Mouse (Mus musculus) myocyte (in vitro differentiated cells): ENCODE results near the gene Tctn1.

Experiments used
- CEBPB ChIP-seq: IDR thresholded peaks from 2 replicates; pipeline ENCODE4 v1.6.1; 2011; ENCODE audit warnings: mild to moderate bottlenecking, moderate library complexity; ENCODE audit not compliant: poor library complexity, insufficient read depth, severe bottlenecking
- MAX ChIP-seq: IDR thresholded peaks from one replicate; pipeline ENCODE4 v1.6.1; 2011; ENCODE audit warnings: low read depth, mild to moderate bottlenecking, control low read depth
- MYOD1 ChIP-seq, 3 experiments: IDR thresholded peaks; one replicate each; pipeline ENCODE4 v1.6.1; 2011; ENCODE audit warnings: control low read depth in 2 of 3, low read depth in 2 of 3, mild to moderate bottlenecking in 2 of 3, moderate library complexity in 1 of 3; ENCODE audit not compliant: insufficient read length in 2 of 3, control insufficient read depth in 1 of 3
- POLR2A ChIP-seq: IDR thresholded peaks from one replicate; pipeline ENCODE4 v1.6.1; 2011; ENCODE audit warnings: low read depth, mild to moderate bottlenecking, control low read depth, moderate library complexity; ENCODE audit not compliant: insufficient read length
- SRF ChIP-seq: IDR thresholded peaks from one replicate; pipeline ENCODE4 v1.6.1; 2011; ENCODE audit warnings: low read depth; ENCODE audit not compliant: control insufficient read depth, insufficient read length
- TCF12 ChIP-seq: IDR thresholded peaks from one replicate; pipeline ENCODE4 v1.6.1; 2011; ENCODE audit warnings: mild to moderate bottlenecking, control low read depth; ENCODE audit not compliant: poor library complexity, insufficient read depth, severe bottlenecking
- USF1 ChIP-seq: IDR thresholded peaks from one replicate; pipeline ENCODE4 v1.6.1; 2011; ENCODE audit warnings: low read depth, mild to moderate bottlenecking, control low read depth, moderate library complexity

DNA sequence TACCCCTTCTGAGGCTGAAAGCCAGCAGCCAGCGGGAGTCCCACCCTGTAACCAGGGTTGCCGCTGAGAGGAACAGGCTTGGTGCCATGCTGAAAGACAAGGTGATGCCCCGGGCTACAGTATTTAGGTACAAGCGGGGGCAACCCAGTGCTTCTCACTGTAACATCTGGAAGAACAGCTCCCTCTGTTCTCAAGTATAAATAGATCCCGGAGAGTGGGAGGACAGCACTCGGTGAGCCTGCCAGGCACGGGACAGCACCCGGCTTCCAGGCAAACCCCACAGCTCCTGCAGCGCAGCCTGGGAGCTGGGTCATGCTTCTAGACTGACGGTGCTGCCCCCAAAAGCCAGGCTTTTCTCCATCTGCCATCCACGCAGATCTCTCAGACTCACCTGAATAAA is 16.7 kb downstream of the Tctn1 start:
- TF ChIP-seq POLR2A (no peak), USF1 (no peak), MYOD1 (IDR thresholded peaks at IDR 0.05; ENCODE audit: control insufficient read depth in 1 of 3, insufficient read length in 2 of 3, low read depth in 2 of 3) (no peak), SRF (no peak), TCF12 (no peak), MAX (no peak), CEBPB (no peak)
